Mouse (Mus musculus) G1E (cell line): Measurements from ENCODE around the gene Ntm. TPM values are rescaled to one million over a fixed set of nuclear protein-coding genes. Genes with fewer than 3 reads are reported as not detected.

Source experiments
- ATAC-seq: 2 replicates; pipeline ENCODE4 v1.8.0; 2016; ENCODE audit warnings: mild to moderate bottlenecking; ENCODE audit not compliant: insufficient number of reproducible peaks, poor library complexity, low FRiP score, severe bottlenecking; ENCODE audit errors: extremely low read depth
- DNase-seq: peaks from one replicate; pipeline ENCODE4 v3.0.0; 2012; ENCODE audit warnings: low spot score
- H3K27me3 ChIP-seq: 2 replicates; pipeline ENCODE4 v1.6.1; 2012; ENCODE audit warnings: mild to moderate bottlenecking, low read length, inconsistent platforms; ENCODE audit not compliant: insufficient read depth
- H3K36me3 ChIP-seq: replicated peaks from 2 replicates; pipeline ENCODE3; 2012; ENCODE audit warnings: mild to moderate bottlenecking, inconsistent platforms
- H3K4me1 ChIP-seq: 2 replicates; pipeline ENCODE4 v1.6.1; 2012; ENCODE audit warnings: low read depth, low read length, inconsistent platforms, mixed read lengths; ENCODE audit not compliant: insufficient read depth
- H3K4me3 ChIP-seq: 2 replicates; pipeline ENCODE4 v1.5.1; 2012; ENCODE audit warnings: low read depth, mild to moderate bottlenecking, inconsistent platforms, low read length, moderate library complexity, mixed read lengths
- H3K9me3 ChIP-seq: replicated peaks from 2 replicates; pipeline ENCODE4 v1.6.1; 2012; ENCODE audit warnings: inconsistent platforms
- CTCF ChIP-seq: IDR thresholded peaks from 2 replicates; pipeline ENCODE4 v1.5.1; 2012; ENCODE audit warnings: low read depth, low read length, inconsistent platforms, mixed read lengths
- GATA1 ChIP-seq: IDR thresholded peaks from 2 replicates; pipeline ENCODE4 v1.6.1; 2012; ENCODE audit warnings: borderline replicate concordance, low read length, inconsistent platforms, mixed read lengths
- GATA2 ChIP-seq: IDR thresholded peaks from 2 replicates; pipeline ENCODE4 v1.6.1; 2012; ENCODE audit warnings: low read depth, low read length, inconsistent platforms, borderline replicate concordance
- POLR2AphosphoS5 ChIP-seq: IDR thresholded peaks from 2 replicates; pipeline ENCODE4 v1.6.1; 2012; ENCODE audit warnings: low read depth, low read length, inconsistent platforms; ENCODE audit not compliant: insufficient replicate concordance
- TAL1 ChIP-seq: conservative IDR thresholded peaks from 2 replicates; pipeline ENCODE4 v1.6.1; 2012; ENCODE audit warnings: low read depth, low read length, inconsistent platforms, mixed read lengths
- polyA plus RNA-seq: library from polyadenylated mRNA; stranded (reverse); fragments of >175 nt; gene quantifications from 2 replicates; pipeline ENCODE4 v1.2.3, GENCODE M21; 2012
- total RNA-seq, 2 experiments: library from RNA; stranded (forward) in 1 of 2; stranded (reverse) in 1 of 2; fragments of 200-1000 nt in 1 of 2; fragments of >200 nt in 1 of 2; fragmentation: Nextera tagmentation in 1 of 2; gene quantifications; 2 replicates each; pipeline ENCODE4 v1.2.3; 2014 to 2017

Gene Ntm
- total and polyA plus RNA-seq, 3 experiments, result 0.11 TPM; not detected in 2

- H3K9me3 ChIP-seq, result peaks cover 8% of the 10 kb centered on the region
- ATAC-seq (no peak), DNase-seq (no peak)
- H3K4me1 ChIP-seq, result no peaks in the 10 kb centered on the region
- H3K27me3 ChIP-seq, result no peaks in the 10 kb centered on the region
- no peak overlapping the region for H3K4me3 ChIP-seq
- H3K36me3 ChIP-seq, result no peaks in the 10 kb centered on the region
- TF ChIP-seq TAL1, result no peak
- no peak for TF ChIP-seq GATA1
- no peak for TF ChIP-seq POLR2AphosphoS5
- TF ChIP-seq CTCF, result no peak
- no peak for TF ChIP-seq GATA2
Observed at GRCm38 (mm10) chr9:29848735-29849455, 114.0 kb downstream of the Ntm start.

- ATAC-seq (no peak), DNase-seq (no peak)
- Histone ChIP-seq H3K27me3 (no peaks in the 10 kb centered on the region), H3K4me1 (no peaks in the 10 kb centered on the region), H3K4me3 (no peak overlapping the region), H3K36me3 (no peaks in the 10 kb centered on the region), H3K9me3 (peaks cover 23% of the 10 kb centered on the region)
- TF ChIP-seq POLR2AphosphoS5 (no peak), GATA2 (no peak), GATA1 (no peak), TAL1 (no peak), CTCF (no peak)
Observed at GRCm38 (mm10) chr9:29837344-29837743, 125.6 kb downstream of the Ntm start.

- Histone ChIP-seq H3K27me3 (no peaks in the 10 kb centered on the region), H3K4me3 (no peak overlapping the region), H3K36me3 (no peaks in the 10 kb centered on the region), H3K9me3 (peaks cover 34% of the 10 kb centered on the region), H3K4me1 (no peaks in the 10 kb centered on the region)
- TF ChIP-seq POLR2AphosphoS5 (no peak), GATA1 (no peak), CTCF (no peak), GATA2 (no peak), TAL1 (no peak)
- ATAC-seq (no peak), DNase-seq (no peak)
Observed at GRCm38 (mm10) chr9:29834911-29835310, 128.0 kb downstream of the Ntm start.

GRCm38 (mm10) chr9:29833781-29834180 lies 129.2 kb downstream of the Ntm start:
- ATAC-seq (no peak), DNase-seq (no peak)
- H3K9me3 ChIP-seq, result peaks cover 42% of the 10 kb centered on the region
- H3K36me3 ChIP-seq, result no peaks in the 10 kb centered on the region
- TF ChIP-seq GATA1, result no peak
- TF ChIP-seq CTCF, result no peak
- no peak for TF ChIP-seq POLR2AphosphoS5
- TF ChIP-seq TAL1, result no peak
- no peak for TF ChIP-seq GATA2
- H3K4me1 ChIP-seq, result no peaks in the 10 kb centered on the region
- H3K27me3 ChIP-seq, result no peaks in the 10 kb centered on the region
- H3K4me3 ChIP-seq, result no peak overlapping the region

- no peak for TF ChIP-seq POLR2AphosphoS5
- TF ChIP-seq GATA2, result no peak
- no peak for TF ChIP-seq GATA1
- TF ChIP-seq CTCF, result no peak
- no peak for TF ChIP-seq TAL1
- H3K4me3 ChIP-seq, result no peak overlapping the region
- H3K36me3 ChIP-seq, result no peaks in the 10 kb centered on the region
- no peaks in the 10 kb centered on the region for H3K27me3 ChIP-seq
- no peak for DNase-seq
- H3K9me3 ChIP-seq, result peaks cover 47% of the 10 kb centered on the region
- no peak for ATAC-seq
- no peaks in the 10 kb centered on the region for H3K4me1 ChIP-seq
Observed at GRCm38 (mm10) chr9:29827240-29827660, 135.7 kb downstream of the Ntm start.

GRCm38 (mm10) chr9:29825236-29825635 lies 137.7 kb downstream of the Ntm start:
- no peak for TF ChIP-seq GATA1
- TF ChIP-seq POLR2AphosphoS5, result no peak
- no peaks in the 10 kb centered on the region for H3K4me1 ChIP-seq
- H3K4me3 ChIP-seq, result no peak overlapping the region
- ATAC-seq (no peak), DNase-seq (no peak)
- no peaks in the 10 kb centered on the region for H3K36me3 ChIP-seq
- H3K9me3 ChIP-seq, result peaks cover 40% of the 10 kb centered on the region
- H3K27me3 ChIP-seq, result no peaks in the 10 kb centered on the region
